Mouse (Mus musculus) hindbrain, embryonic 11.5 days (tissue): ENCODE measurements around the gene Tmem40. TPM values are rescaled to one million over a fixed set of nuclear protein-coding genes. Genes with fewer than 3 reads are reported as not detected.

ENCODE experiments used
- ATAC-seq: fragments of 200-750 bp; cut with Nextera tagmentation; 2 replicates; pipeline ENCODE4 v1.8.0; 2017; ENCODE audit warnings: mild to moderate bottlenecking, moderate TSS enrichment, moderate library complexity; ENCODE audit not compliant: low FRiP score
- DNase-seq: peaks from one replicate; pipeline ENCODE4 v3.0.0-alpha.2; 2015; ENCODE audit warnings: low spot score
- H3K27ac ChIP-seq: fragments of 300-500 bp; sonication (generic); 2 replicates; pipeline ENCODE4 v1.5.1; 2014; ENCODE audit warnings: mild to moderate bottlenecking, low read depth, low read length
- H3K27me3 ChIP-seq: fragments of 300-500 bp; sonication (generic); 2 replicates; pipeline ENCODE4 v1.6.1; 2014; ENCODE audit warnings: mild to moderate bottlenecking, low read length, moderate library complexity, mixed read lengths; ENCODE audit not compliant: control insufficient read depth, insufficient read depth
- H3K36me3 ChIP-seq: fragments of 300-500 bp; sonication (generic); 2 replicates; pipeline ENCODE4 v1.6.1; 2014; ENCODE audit warnings: mild to moderate bottlenecking, low read length, moderate library complexity, mixed read lengths; ENCODE audit not compliant: control insufficient read depth, insufficient read depth
- H3K4me1 ChIP-seq: fragments of 300-500 bp; sonication (generic); replicated peaks from 2 replicates; pipeline ENCODE4 v1.6.1; 2014; ENCODE audit warnings: low read length, mixed read lengths; ENCODE audit not compliant: control insufficient read depth, insufficient read depth
- H3K4me2 ChIP-seq: fragments of 300-500 bp; sonication (generic); replicated peaks from 2 replicates; pipeline ENCODE4 v1.6.1; 2014; ENCODE audit warnings: mild to moderate bottlenecking, low read depth, low read length
- H3K4me3 ChIP-seq: fragments of 300-500 bp; sonication (generic); 2 replicates; pipeline ENCODE4 v1.5.1; 2014; ENCODE audit warnings: low read depth, low read length
- H3K9ac ChIP-seq: fragments of 300-500 bp; sonication (generic); 2 replicates; pipeline ENCODE4 v1.6.1; 2014; ENCODE audit warnings: low read depth, low read length
- H3K9me3 ChIP-seq: fragments of 300-500 bp; sonication (generic); 2 replicates; pipeline ENCODE4 v1.6.1; 2016; ENCODE audit warnings: low read length; ENCODE audit not compliant: control insufficient read depth
- WGBS: fragments of 180-500 bp; shearing (Covaris S2); extraction: QIAGEN DNeasy Blood & Tissue Kit; methylation state at CpG from one replicate; pipeline ENCODE4 v1.1.7; 2014; 5-methylcytosine and 5-hydroxymethylcytosine counted together
- polyA plus RNA-seq: library from polyadenylated mRNA; unstranded; fragments of >200 nt; fragmentation: Nextera tagmentation; extraction: Ambion mirVana; gene quantifications from 2 replicates; pipeline ENCODE4 v1.2.1, GENCODE M21; 2014

Gene Tmem40
- 1.9 and 2.1 TPM in 2 replicates for polyA plus RNA-seq

- peaks cover 9% of the 10 kb centered on the region; the same call in 1 of the 2 replicates for H3K4me1 ChIP-seq
- H3K4me2 ChIP-seq, result no peak within 1 kb of the TSS
- peak within 1 kb of the TSS; percentile 8; the same call in 1 of the 2 replicates for H3K9ac ChIP-seq
- no peak within 1 kb of the TSS for H3K4me3 ChIP-seq
- peak within 1 kb of the TSS; percentile 68 for H3K27ac ChIP-seq
- no peaks in the 10 kb centered on the region for H3K27me3 ChIP-seq
- 1% methylated on average over 9 of the region's 9 CpGs for WGBS
- DNase-seq (peak; percentile 69), ATAC-seq (peak; percentile 51; the same call in 1 of the 2 replicates)
- H3K9me3 ChIP-seq, result no peaks in the 10 kb centered on the region
- H3K36me3 ChIP-seq, result no peaks in the 10 kb centered on the region
These were observed at the start of gene Tmem40 for GRCm38 (mm10) chr6:115761995-115762756. Gene Tmem40, minus strand, starts transcription at chr6:115762410.

- no peak for ATAC-seq
- H3K9ac ChIP-seq, result no peak overlapping the region
These were observed 49.4 kb upstream of the Tmem40 start for GRCm38 (mm10) chr6:115811606-115812005.

GRCm38 (mm10) chr6:115808488-115809231, 46.5 kb upstream of the Tmem40 start, which contains the start of gene Rpl32:
Gene Rpl32, minus strand, starts transcription at chr6:115808747.
- H3K9ac ChIP-seq, result peak within 1 kb of the TSS; percentile 100
- H3K4me1 ChIP-seq, result no peaks in the 10 kb centered on the region; the same call in 1 of the 2 replicates
- 0 out of 2 replicates have a peak, but pooled peaks cover 4% of the 10 kb centered on the region for H3K36me3 ChIP-seq
- H3K4me2 ChIP-seq, result peak within 1 kb of the TSS; percentile 79
- peak; percentile 92 for DNase-seq
- peak within 1 kb of the TSS; percentile 90 for H3K27ac ChIP-seq
- peak; percentile 82 for ATAC-seq
- H3K9me3 ChIP-seq, result no peaks in the 10 kb centered on the region
- H3K4me3 ChIP-seq, result peak within 1 kb of the TSS; percentile 99
- H3K27me3 ChIP-seq, result no peaks in the 10 kb centered on the region
- WGBS, result 1% methylated on average over 46 of the region's 47 CpGs

More at GRCm38 (mm10) chr6:115811606-115812005, 49.4 kb upstream of the Tmem40 start:
- 74% methylated on average over 8 of the region's 8 CpGs for WGBS
- no peaks in the 10 kb centered on the region for H3K27me3 ChIP-seq
- H3K4me2 ChIP-seq, result no peak overlapping the region
- H3K36me3 ChIP-seq, result no peaks in the 10 kb centered on the region
- no peak for DNase-seq
- no peak overlapping the region for H3K27ac ChIP-seq
- no peaks in the 10 kb centered on the region for H3K9me3 ChIP-seq
- no peak overlapping the region for H3K4me3 ChIP-seq
- H3K4me1 ChIP-seq, result no peaks in the 10 kb centered on the region; the same call in 1 of the 2 replicates

GRCm38 (mm10) chr6:115808196-115808487, 45.9 kb upstream of the Tmem40 start:
- ATAC-seq, result no peak; the same call in 1 of the 2 replicates
- Histone ChIP-seq H3K4me2 (peak overlapping the region; percentile 79), H3K9me3 (no peaks in the 10 kb centered on the region), H3K4me1 (no peaks in the 10 kb centered on the region; the same call in 1 of the 2 replicates), H3K4me3 (peak overlapping the region; percentile 99), H3K27me3 (no peaks in the 10 kb centered on the region), H3K27ac (peak overlapping the region; percentile 90), H3K9ac (peak overlapping the region; percentile 100), H3K36me3 (0 out of 2 replicates have a peak, but pooled peaks cover 4% of the 10 kb centered on the region)
- WGBS, result under 1% methylated on average over 22 of the region's 22 CpGs
- DNase-seq, result no peak

- ATAC-seq, result no peak
- H3K36me3 ChIP-seq, result 0 out of 2 replicates have a peak, but pooled peaks cover 4% of the 10 kb centered on the region
- 5% methylated on average over 15 of the region's 15 CpGs for WGBS
- H3K4me3 ChIP-seq, result peak overlapping the region; percentile 99
- no peaks in the 10 kb centered on the region for H3K9me3 ChIP-seq
- H3K9ac ChIP-seq, result peak overlapping the region; percentile 100
- H3K4me2 ChIP-seq, result peak overlapping the region; percentile 79
- H3K4me1 ChIP-seq, result no peaks in the 10 kb centered on the region; the same call in 1 of the 2 replicates
- peak overlapping the region; percentile 90 for H3K27ac ChIP-seq
- DNase-seq, result no peak
- H3K27me3 ChIP-seq, result no peaks in the 10 kb centered on the region
These were observed 45.4 kb upstream of the Tmem40 start for GRCm38 (mm10) chr6:115807464-115808195.

- no peak overlapping the region for H3K9ac ChIP-seq
- ATAC-seq (no peak), DNase-seq (peak; percentile 7)
- no peaks in the 10 kb centered on the region for H3K9me3 ChIP-seq
- no peaks in the 10 kb centered on the region for H3K27me3 ChIP-seq
- 0 out of 2 replicates have a peak, but pooled peaks cover 6% of the 10 kb centered on the region for H3K36me3 ChIP-seq
- H3K27ac ChIP-seq, result no peak overlapping the region
- WGBS, result 78% methylated on average over 10 of the region's 10 CpGs
- H3K4me2 ChIP-seq, result no peak overlapping the region
- H3K4me1 ChIP-seq, result no peaks in the 10 kb centered on the region; the same call in 1 of the 2 replicates
- no peak overlapping the region for H3K4me3 ChIP-seq
These were observed 42.4 kb upstream of the Tmem40 start for GRCm38 (mm10) chr6:115804432-115805192.

GRCm38 (mm10) chr6:115803541-115804382, 41.6 kb upstream of the Tmem40 start:
- Histone ChIP-seq H3K27ac (no peak overlapping the region), H3K4me1 (no peaks in the 10 kb centered on the region; the same call in 1 of the 2 replicates), H3K4me2 (no peak overlapping the region), H3K36me3 (0 out of 2 replicates have a peak, but pooled peaks cover 6% of the 10 kb centered on the region), H3K27me3 (no peaks in the 10 kb centered on the region), H3K9ac (no peak overlapping the region), H3K4me3 (no peak overlapping the region), H3K9me3 (no peaks in the 10 kb centered on the region)
- 42% methylated on average over 16 of the region's 16 CpGs for WGBS
- peak; percentile 54; the same call in 1 of the 2 replicates for ATAC-seq
- DNase-seq, result peak; percentile 78
